Mouse (Mus musculus) limb, embryonic 14.5 days (tissue): ENCODE results near the gene Gm20708. TPM values are rescaled to one million over a fixed set of nuclear protein-coding genes. Genes with fewer than 3 reads are reported as not detected.
A peak's percentile ranks its signal among the peaks of the same experiment; 100 is the strongest.

Experiments
- ATAC-seq: fragments of 200-750 bp; cut with Nextera tagmentation; 2 replicates; pipeline ENCODE4 v1.8.0; 2017; ENCODE audit warnings: low read depth, moderate number of reproducible peaks, moderate TSS enrichment; ENCODE audit not compliant: low FRiP score
- DNase-seq: peaks from one replicate; pipeline ENCODE4 v3.0.0-alpha.2; 2015; ENCODE audit warnings: low spot score
- H3K27ac ChIP-seq: fragments of 300-500 bp; sonication (generic); replicated peaks from 2 replicates; pipeline ENCODE4 v1.5.1; 2014; ENCODE audit warnings: low read depth, mild to moderate bottlenecking, low read length, moderate library complexity, mixed read lengths
- H3K27me3 ChIP-seq: fragments of 300-500 bp; sonication (generic); 2 replicates; pipeline ENCODE4 v1.6.1; 2014; ENCODE audit warnings: low read length, mixed read lengths; ENCODE audit not compliant: control insufficient read depth, insufficient read depth
- H3K36me3 ChIP-seq: fragments of 300-500 bp; sonication (generic); 2 replicates; pipeline ENCODE4 v1.6.1; 2014; ENCODE audit warnings: mild to moderate bottlenecking, low read length, moderate library complexity, mixed read lengths; ENCODE audit not compliant: control insufficient read depth, insufficient read depth
- H3K4me1 ChIP-seq: fragments of 300-500 bp; sonication (generic); 2 replicates; pipeline ENCODE4 v1.6.1; 2014; ENCODE audit warnings: antibody characterized with exemption, low read length, mixed read lengths; ENCODE audit not compliant: control insufficient read depth, insufficient read depth
- H3K4me2 ChIP-seq: fragments of 300-500 bp; sonication (generic); replicated peaks from 2 replicates; pipeline ENCODE4 v1.6.1; 2014; ENCODE audit warnings: low read depth, mild to moderate bottlenecking, low read length, moderate library complexity; ENCODE audit not compliant: severe bottlenecking
- H3K4me3 ChIP-seq: fragments of 300-500 bp; sonication (generic); replicated peaks from 2 replicates; pipeline ENCODE4 v1.5.1; 2014; ENCODE audit warnings: low read length
- H3K9ac ChIP-seq: fragments of 300-500 bp; sonication (generic); 2 replicates; pipeline ENCODE4 v1.6.1; 2014; ENCODE audit warnings: mild to moderate bottlenecking, low read depth, low read length, moderate library complexity; ENCODE audit not compliant: severe bottlenecking
- H3K9me3 ChIP-seq: fragments of 300-500 bp; sonication (generic); 2 replicates; pipeline ENCODE4 v1.6.1; 2016; ENCODE audit warnings: low read length; ENCODE audit not compliant: control insufficient read depth
- POLR2A ChIP-seq: fragments of 200-500 bp; IDR thresholded peaks from 2 replicates; pipeline ENCODE4 v1.8.0; 2012; ENCODE audit warnings: inconsistent platforms, mild to moderate bottlenecking, moderate library complexity, borderline replicate concordance; ENCODE audit not compliant: insufficient read depth, insufficient read length; ENCODE audit errors: extremely low read depth
- WGBS: fragments of 180-500 bp; shearing (Covaris S2); extraction: QIAGEN DNeasy Blood & Tissue Kit; methylation state at CpG from one replicate; pipeline ENCODE4 v1.1.7; 2014; 5-methylcytosine and 5-hydroxymethylcytosine counted together
- polyA plus RNA-seq, 2 experiments: library from polyadenylated mRNA; depleted of rRNA in 1 of 2; stranded (reverse) in 1 of 2; unstranded in 1 of 2; fragments of >200 nt; fragmentation: Nextera tagmentation in 1 of 2; extraction: Ambion mirVana in 1 of 2; gene quantifications; 2 replicates each; pipeline versions ENCODE4 v1.2.1 to v1.2.3; 2012 to 2014

Gm20708 gene
- polyA plus RNA-seq, 2 experiments: 0.62 to 0.92 TPM

DNA sequence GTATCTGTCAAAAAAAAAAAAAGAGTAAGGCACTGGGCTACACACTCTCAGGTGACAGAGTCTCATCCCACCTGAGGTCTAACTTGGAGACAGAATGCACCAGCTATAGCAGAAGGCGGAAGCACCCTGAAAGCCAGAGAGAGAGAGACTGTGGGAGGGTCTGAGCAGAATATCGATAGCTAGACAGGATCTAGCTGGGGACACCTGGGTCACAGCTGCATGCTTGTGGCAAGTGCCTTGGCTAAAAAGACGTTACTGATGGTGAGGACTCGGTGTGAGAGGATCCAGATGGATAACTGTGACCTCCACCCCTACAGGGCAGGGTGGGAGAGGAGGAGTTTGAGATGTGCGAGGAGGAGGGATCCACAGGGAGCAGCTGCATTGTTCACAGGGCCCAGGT lies 12.5 kb upstream of the Gm20708 start:
- no peak overlapping the region for H3K4me3 ChIP-seq
- WGBS: 40% methylated on average over 5 of the region's 5 CpGs

DNA sequence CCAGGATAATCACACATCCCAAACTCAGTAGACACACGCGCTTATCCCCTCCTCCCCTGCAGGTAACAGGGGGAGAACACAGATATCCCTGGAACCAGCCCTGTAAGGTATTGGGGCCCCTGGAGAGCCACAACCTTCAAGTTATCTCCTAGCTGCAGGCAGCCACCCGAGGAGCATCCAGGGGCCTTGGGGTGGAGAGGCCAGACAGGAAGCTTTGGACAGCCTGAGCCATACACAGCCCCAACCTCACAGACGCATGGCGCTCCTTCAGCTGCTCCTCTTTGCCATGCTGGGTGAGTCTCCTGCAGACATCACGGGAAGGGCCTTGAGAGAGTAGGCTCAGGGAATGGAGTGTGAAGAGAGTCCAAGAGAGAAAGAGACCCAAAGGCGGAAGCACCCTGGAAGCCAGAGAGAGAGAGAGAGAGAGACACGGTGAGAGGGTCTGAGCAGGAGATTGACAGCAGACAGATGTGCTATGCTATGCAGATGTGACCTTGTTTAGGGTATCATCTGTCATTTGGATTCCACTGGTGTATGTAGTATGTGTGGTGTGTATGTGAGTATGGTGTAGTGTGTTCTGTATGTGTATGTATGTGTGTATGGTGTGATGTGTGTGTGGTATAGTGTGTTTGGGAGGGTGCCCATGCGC lies 11.8 kb upstream of the Gm20708 start, which contains the start of gene 6030468B19Rik:
6030468B19Rik (plus strand) TSS at position 150 of the 649 bp plus-strand sequence.
- DNase-seq: no peak
- ATAC-seq: peak; percentile 41; the same call in 1 of the 2 replicates

More for the DNA sequence above, 12.5 kb upstream of the Gm20708 start:
- no peak for TF ChIP-seq POLR2A
- no peaks in the 10 kb centered on the region for H3K27me3 ChIP-seq
- no peak overlapping the region for H3K27ac ChIP-seq
- DNase-seq: no peak
- no peaks in the 10 kb centered on the region for H3K36me3 ChIP-seq
- H3K4me1 ChIP-seq: peaks cover 6% of the 10 kb centered on the region
- ATAC-seq: no peak
- H3K9me3 ChIP-seq: no peaks in the 10 kb centered on the region
- H3K9ac ChIP-seq: no peak overlapping the region
- no peak overlapping the region for H3K4me2 ChIP-seq

DNA sequence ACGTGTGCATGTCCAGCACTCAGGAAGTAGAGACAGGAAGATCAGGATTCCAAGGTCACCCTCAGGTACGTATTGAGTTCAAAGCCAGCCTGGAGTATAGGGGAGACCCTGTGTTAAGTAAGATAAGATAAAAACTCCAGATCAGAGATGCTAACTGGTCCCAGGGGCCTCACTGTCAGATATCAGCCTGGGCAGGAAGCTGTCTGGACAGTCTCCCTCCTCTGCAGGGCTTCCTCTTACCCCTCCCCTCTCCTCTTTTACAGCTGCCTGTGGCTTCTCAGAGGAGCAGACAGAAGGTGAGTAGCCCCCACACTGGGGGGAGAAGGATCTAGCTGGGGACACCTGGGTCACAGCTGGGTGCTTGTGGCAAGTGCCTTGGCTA lies 11.3 kb upstream of the Gm20708 start:
- H3K9me3 ChIP-seq: no peaks in the 10 kb centered on the region
- H3K27me3 ChIP-seq: no peaks in the 10 kb centered on the region
- no peak overlapping the region for H3K27ac ChIP-seq
- no peak overlapping the region for H3K4me3 ChIP-seq
- no peak for DNase-seq
- H3K36me3 ChIP-seq: no peaks in the 10 kb centered on the region
- no peak overlapping the region for H3K9ac ChIP-seq
- H3K4me2 ChIP-seq: no peak overlapping the region
- TF ChIP-seq POLR2A: no peak
- WGBS: 24% methylated on average over 2 of the region's 2 CpGs
- H3K4me1 ChIP-seq: no peaks in the 10 kb centered on the region
- no peak; the same call in 1 of the 2 replicates for ATAC-seq

More for the DNA sequence above, 11.8 kb upstream of the Gm20708 start, which contains the start of gene 6030468B19Rik:
- Histone ChIP-seq H3K9ac (no peak within 1 kb of the TSS), H3K27ac (no peak within 1 kb of the TSS), H3K9me3 (no peaks in the 10 kb centered on the region), H3K4me3 (no peak within 1 kb of the TSS), H3K4me2 (no peak within 1 kb of the TSS), H3K27me3 (no peaks in the 10 kb centered on the region), H3K4me1 (peaks cover 2% of the 10 kb centered on the region), H3K36me3 (no peaks in the 10 kb centered on the region)
- no peak for TF ChIP-seq POLR2A
- 48% methylated on average over 9 of the region's 9 CpGs for whole genome bisulfite sequencing

DNA sequence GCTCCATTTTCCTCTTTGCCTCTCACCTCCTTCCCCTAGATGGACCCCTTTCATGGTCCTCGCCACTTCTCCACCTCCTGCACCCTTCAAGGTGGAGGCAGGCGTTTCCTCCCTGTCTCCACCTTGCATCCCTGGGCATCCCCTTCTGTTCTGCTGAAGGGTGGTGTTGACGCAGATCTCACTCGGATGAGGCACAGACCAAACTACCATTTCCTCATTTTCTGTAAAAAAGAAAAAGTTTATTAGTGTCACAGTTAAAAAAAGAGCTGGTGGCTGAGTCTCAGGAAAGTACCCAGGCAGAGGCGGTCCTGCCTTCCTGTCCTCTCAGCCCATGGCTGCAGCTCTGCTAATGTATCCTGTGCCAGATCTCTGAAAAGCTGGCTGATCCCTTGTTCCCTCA lies 10.3 kb upstream of the Gm20708 start:
- Histone ChIP-seq H3K4me2 (no peak overlapping the region), H3K4me3 (no peak overlapping the region), H3K27ac (no peak overlapping the region), H3K27me3 (no peaks in the 10 kb centered on the region), H3K4me1 (no peaks in the 10 kb centered on the region), H3K9me3 (no peaks in the 10 kb centered on the region), H3K9ac (no peak overlapping the region), H3K36me3 (no peaks in the 10 kb centered on the region)
- DNase-seq: no peak
- no peak for ATAC-seq
- no peak for TF ChIP-seq POLR2A
- WGBS: 68% methylated on average over 5 of the region's 5 CpGs

DNA sequence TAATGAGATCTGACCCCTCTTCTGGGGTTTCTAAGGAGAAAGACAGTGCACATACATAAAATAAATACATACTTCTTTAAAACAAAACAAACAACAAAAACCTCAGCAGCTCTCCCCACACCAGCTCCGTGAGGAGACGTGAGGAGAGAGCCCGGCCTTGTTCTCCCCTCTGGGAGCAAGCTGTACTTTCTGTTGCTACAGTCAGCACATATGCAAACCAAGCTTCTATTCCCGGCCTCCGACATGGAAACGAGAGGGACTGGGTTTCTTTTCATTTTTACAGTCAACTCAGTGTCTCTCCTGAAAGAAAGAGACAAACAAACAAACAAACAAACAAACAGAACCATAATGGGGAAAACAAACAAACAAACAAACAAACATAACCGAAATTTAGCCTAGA lies 9.4 kb upstream of the Gm20708 start:
- Histone ChIP-seq H3K4me1 (no peaks in the 10 kb centered on the region), H3K4me2 (no peak overlapping the region), H3K27me3 (no peaks in the 10 kb centered on the region), H3K9ac (no peak overlapping the region), H3K4me3 (no peak overlapping the region), H3K27ac (no peak overlapping the region), H3K36me3 (no peaks in the 10 kb centered on the region), H3K9me3 (no peaks in the 10 kb centered on the region)
- no peak for TF ChIP-seq POLR2A
- 78% methylated on average over 7 of the region's 7 CpGs for WGBS
- ATAC-seq (no peak), DNase-seq (no peak)

DNA sequence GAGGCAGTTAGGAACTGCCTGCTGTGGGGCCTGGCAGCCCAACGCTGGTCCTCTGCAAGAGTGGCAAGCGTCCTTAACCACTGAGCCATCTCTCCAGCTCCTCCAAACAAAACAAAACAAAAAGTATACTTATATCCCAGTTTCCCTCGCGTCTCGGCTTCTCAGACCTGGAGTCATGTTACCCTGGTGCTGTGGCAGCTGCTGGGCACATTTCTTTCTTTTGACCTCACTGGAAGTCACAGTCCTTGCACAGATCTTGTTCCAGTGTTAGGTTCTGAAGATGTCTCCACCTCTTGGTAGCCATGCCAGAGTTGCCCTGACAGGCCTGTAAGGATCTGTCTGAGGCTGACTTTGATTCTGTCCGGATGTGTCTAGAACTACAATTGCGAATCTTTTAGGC lies 7.8 kb upstream of the Gm20708 start:
- no peak overlapping the region for H3K27ac ChIP-seq

More for the DNA sequence above, 7.8 kb upstream of the Gm20708 start:
- Histone ChIP-seq H3K27me3 (no peaks in the 10 kb centered on the region), H3K4me2 (no peak overlapping the region), H3K4me1 (no peaks in the 10 kb centered on the region), H3K9me3 (no peaks in the 10 kb centered on the region), H3K4me3 (no peak overlapping the region), H3K36me3 (no peaks in the 10 kb centered on the region), H3K9ac (no peak overlapping the region)
- no peak for TF ChIP-seq POLR2A
- DNase-seq: no peak
- 64% methylated on average over 7 of the region's 7 CpGs for WGBS
- no peak for ATAC-seq
